Mouse (Mus musculus): ENCODE data around the gene Klrb1b. TPM values are rescaled to one million over a fixed set of nuclear protein-coding genes. Genes with fewer than 3 reads are reported as not detected.

Klrb1b gene
- polyA plus RNA-seq, 1 experiment from 2014 or later: not detected

Other genes with a start within 250 kb of the Klrb1b start
- not detected in 2 replicates for gene A2ml1, start 244.7 kb downstream of the Klrb1b start, polyA plus RNA-seq (2016; fragmentation: Nextera tagmentation; extraction: Ambion mirVana)
- not detected in 2 replicates for gene Klrb1a, start 202.8 kb downstream of the Klrb1b start, polyA plus RNA-seq (2016; fragmentation: Nextera tagmentation; extraction: Ambion mirVana)
- not detected in 2 replicates for gene Clec2h, start 163.9 kb downstream of the Klrb1b start, polyA plus RNA-seq (2016; fragmentation: Nextera tagmentation; extraction: Ambion mirVana)
- gene Klrb1, start 103.3 kb downstream of the Klrb1b start, polyA plus RNA-seq (2016; fragmentation: Nextera tagmentation; extraction: Ambion mirVana): not detected in 2 replicates
- not detected in 2 replicates for gene Klrb1c, start 37.1 kb downstream of the Klrb1b start, polyA plus RNA-seq (2016; fragmentation: Nextera tagmentation; extraction: Ambion mirVana)
- not detected in 2 replicates for gene Gm44511, start within 50 bp of the Klrb1b start, polyA plus RNA-seq (2016; fragmentation: Nextera tagmentation; extraction: Ambion mirVana)
- not detected in 2 replicates for gene Clec2i, start 61.3 kb upstream of the Klrb1b start, polyA plus RNA-seq (2016; fragmentation: Nextera tagmentation; extraction: Ambion mirVana)
- 0.52 and 0.64 TPM in 2 replicates for gene BC035044, start 64.8 kb upstream of the Klrb1b start, polyA plus RNA-seq (2016; fragmentation: Nextera tagmentation; extraction: Ambion mirVana)
- not detected in 2 replicates for gene Clec2g, start 108.0 kb upstream of the Klrb1b start, polyA plus RNA-seq (2016; fragmentation: Nextera tagmentation; extraction: Ambion mirVana)
- 0.10 TPM in 1 of 2 replicates, not detected in the other for gene Klrb1f, start 219.6 kb upstream of the Klrb1b start, polyA plus RNA-seq (2016; fragmentation: Nextera tagmentation; extraction: Ambion mirVana)